Mouse (Mus musculus) embryonic facial prominence, embryonic 13.5 days (tissue): ENCODE measurements around the gene Scrg1. TPM values are rescaled to one million over a fixed set of nuclear protein-coding genes. Genes with fewer than 3 reads are reported as not detected.
A peak's percentile ranks its signal among the peaks of the same experiment; 100 is the strongest.
"Not testable (repeated sequence)": the region's sequence is repeated elsewhere in the genome, so short reads cannot be mapped to it uniquely, and the experiment has no call there.

Experiments used
- ATAC-seq: fragments of 200-750 bp; cut with Nextera tagmentation; 2 replicates; pipeline ENCODE4 v1.8.0; 2017; ENCODE audit warnings: low read depth; ENCODE audit not compliant: insufficient number of reproducible peaks, insufficient read depth, low FRiP score, low TSS enrichment
- H3K27ac ChIP-seq: fragments of 300-500 bp; sonication (generic); 2 replicates; pipeline ENCODE4 v1.5.1; 2015; ENCODE audit warnings: moderate library complexity, mild to moderate bottlenecking, inconsistent platforms
- H3K27me3 ChIP-seq: fragments of 300-500 bp; sonication (generic); 2 replicates; pipeline ENCODE4 v1.6.1; 2015; ENCODE audit warnings: mild to moderate bottlenecking, inconsistent platforms
- H3K36me3 ChIP-seq: fragments of 300-500 bp; sonication (generic); 2 replicates; pipeline ENCODE4 v1.6.1; 2015; ENCODE audit warnings: mild to moderate bottlenecking, inconsistent platforms
- H3K4me1 ChIP-seq: fragments of 300-500 bp; sonication (generic); 2 replicates; pipeline ENCODE4 v1.6.1; 2015; ENCODE audit warnings: inconsistent platforms
- H3K4me2 ChIP-seq: fragments of 300-500 bp; sonication (generic); 2 replicates; pipeline ENCODE4 v1.6.1; 2015; ENCODE audit warnings: moderate library complexity, mild to moderate bottlenecking, inconsistent platforms
- H3K4me3 ChIP-seq: fragments of 300-500 bp; sonication (generic); 2 replicates; pipeline ENCODE4 v1.5.1; 2015; ENCODE audit warnings: mild to moderate bottlenecking, inconsistent platforms
- H3K9ac ChIP-seq: fragments of 300-500 bp; sonication (generic); 2 replicates; pipeline ENCODE4 v1.6.1; 2015; ENCODE audit warnings: mild to moderate bottlenecking, inconsistent platforms
- H3K9me3 ChIP-seq: fragments of 300-500 bp; sonication (generic); 2 replicates; pipeline ENCODE4 v1.6.1; 2016; ENCODE audit warnings: inconsistent platforms
- WGBS: fragments of 180-500 bp; shearing (Covaris S2); methylation state at CpG from one replicate; pipeline ENCODE4 v1.1.7; 2015; ENCODE audit warnings: mixed read lengths; 5-methylcytosine and 5-hydroxymethylcytosine counted together
- polyA plus RNA-seq: library from polyadenylated mRNA; unstranded; fragments of >200 nt; fragmentation: Nextera tagmentation; extraction: Ambion mirVana; gene quantifications from 2 replicates; pipeline ENCODE4 v1.2.1, GENCODE M21; 2015

Gene Scrg1
- polyA plus RNA-seq, 1 experiment from 2014 or later = 6.1 TPM

DNA sequence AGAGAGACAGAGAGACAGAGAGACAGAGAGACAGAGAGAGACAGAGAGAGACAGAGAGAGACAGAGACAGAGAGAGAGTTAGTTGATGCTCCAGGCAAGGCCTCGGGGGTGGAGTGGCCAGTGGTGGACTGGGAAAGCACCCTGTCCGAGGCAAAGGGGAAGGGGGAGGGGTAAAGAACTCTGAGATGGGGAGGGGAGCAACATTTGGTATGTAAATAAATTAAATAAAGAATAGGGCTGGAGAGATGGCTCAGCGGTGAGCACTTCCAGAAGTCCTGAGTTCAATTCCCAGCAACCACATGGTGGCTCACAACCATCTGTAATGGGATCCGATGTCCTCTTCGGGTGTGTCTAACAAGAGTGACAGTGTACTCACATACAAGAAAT is 25.8 kb upstream of the Scrg1 start:
- H3K36me3 ChIP-seq, H3K9me3 ChIP-seq, H3K4me1 ChIP-seq, H3K4me3 ChIP-seq, H3K27ac ChIP-seq, H3K9ac ChIP-seq, ATAC-seq, H3K4me2 ChIP-seq: not testable (repeated sequence)
- WGBS = 61% methylated on average over 5 of the region's 5 CpGs
- H3K27me3 ChIP-seq = peaks cover 25% of the 10 kb centered on the region

DNA sequence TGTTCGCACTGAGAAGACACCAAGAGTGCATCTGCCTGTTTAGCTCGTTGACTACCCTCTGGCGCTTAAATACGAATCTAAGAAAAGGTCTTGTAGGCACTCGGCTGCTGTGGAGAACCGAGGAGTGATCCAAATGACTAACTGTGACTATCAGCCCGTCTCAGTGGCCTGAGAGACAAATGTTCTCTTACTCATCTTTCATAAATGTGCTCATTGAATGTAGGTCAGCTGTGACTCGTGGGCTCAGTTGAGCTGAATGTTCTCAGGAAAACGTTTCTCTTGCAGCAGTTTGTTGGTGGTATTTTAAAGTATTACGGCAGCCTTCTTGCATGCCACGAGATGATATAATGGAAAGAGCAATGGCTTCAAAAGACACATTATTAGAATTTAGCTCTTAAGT is 24.8 kb upstream of the Scrg1 start:
- Histone ChIP-seq H3K36me3 (no peaks in the 10 kb centered on the region), H3K9me3 (no peaks in the 10 kb centered on the region), H3K4me3 (no peak overlapping the region), H3K27ac (no peak overlapping the region), H3K27me3 (peaks cover 22% of the 10 kb centered on the region), H3K9ac (no peak overlapping the region), H3K4me2 (no peak overlapping the region), H3K4me1 (peaks cover 5% of the 10 kb centered on the region)
- 83% methylated on average over 11 of the region's 11 CpGs for WGBS
- no peak for ATAC-seq

DNA sequence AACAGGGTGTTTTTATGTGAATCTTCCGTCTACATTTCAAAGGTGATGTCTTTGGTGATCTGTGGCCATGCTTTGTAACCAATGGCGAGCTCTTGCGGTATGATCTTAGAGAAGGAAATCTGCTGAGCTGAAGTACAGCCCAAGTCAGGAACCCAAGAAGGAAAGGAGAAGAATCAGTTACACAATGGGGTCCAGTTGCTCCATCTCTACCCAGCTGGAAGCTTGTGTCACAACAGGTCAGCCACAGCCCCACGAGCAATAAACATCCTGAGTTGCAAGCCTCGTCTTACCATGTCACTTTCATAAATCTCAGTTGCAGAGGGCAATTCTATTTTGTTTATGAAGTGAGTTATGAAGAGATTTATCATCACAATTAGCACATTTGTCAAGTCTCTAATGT is 22.9 kb upstream of the Scrg1 start:
- 88% methylated on average over 5 of the region's 5 CpGs for WGBS
- Histone ChIP-seq H3K9ac (no peak overlapping the region), H3K9me3 (no peaks in the 10 kb centered on the region), H3K4me2 (no peak overlapping the region), H3K4me1 (peaks cover 11% of the 10 kb centered on the region), H3K27me3 (peaks cover 11% of the 10 kb centered on the region), H3K36me3 (no peaks in the 10 kb centered on the region), H3K27ac (no peak overlapping the region), H3K4me3 (no peak overlapping the region)
- ATAC-seq = no peak

DNA sequence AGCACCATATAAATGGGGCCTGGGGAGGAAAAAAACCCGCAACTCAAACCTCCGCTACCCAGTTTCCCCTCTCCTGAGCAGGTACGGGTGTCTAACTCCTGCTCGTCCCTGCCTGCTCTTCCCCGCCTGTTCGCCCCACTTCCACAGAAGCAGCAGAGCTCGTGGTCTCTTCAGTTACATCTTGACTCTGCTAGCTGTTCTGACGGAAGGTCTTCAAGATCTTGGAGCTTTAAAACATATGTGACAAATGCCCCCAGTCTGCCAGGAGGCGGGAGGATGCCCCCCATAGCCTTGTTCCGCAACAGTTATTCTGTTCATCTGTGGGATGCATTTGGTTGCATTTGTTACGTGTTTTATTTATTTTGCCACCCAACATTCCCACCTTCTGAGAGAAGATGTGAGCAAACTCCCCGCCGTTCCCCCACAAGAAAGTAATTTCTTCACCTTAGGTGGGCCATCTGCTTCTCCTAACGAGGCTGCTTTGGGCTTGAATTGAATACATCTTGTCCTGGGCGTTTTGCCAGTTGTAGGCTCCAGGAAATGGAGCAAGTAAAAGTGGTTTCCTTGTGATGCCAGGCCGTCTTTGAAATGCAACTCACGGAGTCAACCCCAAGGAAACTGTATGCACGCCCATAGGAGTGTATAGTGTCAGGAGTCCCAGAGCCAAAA is 19.8 kb upstream of the Scrg1 start:
- H3K4me2 ChIP-seq = peak overlapping the region; percentile 44

DNA sequence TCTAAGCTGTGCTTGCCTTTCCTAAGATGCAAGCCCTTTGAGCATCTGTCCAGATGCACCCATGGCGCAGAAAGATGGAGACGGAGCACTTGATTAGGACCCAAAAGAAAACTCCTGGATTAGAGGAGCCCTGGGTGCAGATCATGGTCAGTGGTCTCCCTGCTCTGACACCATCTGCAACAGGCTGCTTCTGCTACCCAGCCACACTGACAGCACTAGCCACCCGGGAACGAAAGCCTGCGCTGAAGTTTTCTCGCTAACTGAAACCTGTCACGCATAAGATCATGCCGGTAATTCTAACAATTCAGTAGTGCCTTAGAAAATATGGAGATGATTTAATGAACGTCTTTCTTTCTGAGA is 19.3 kb upstream of the Scrg1 start:
- no peak for ATAC-seq
- peaks cover 11% of the 10 kb centered on the region for H3K4me1 ChIP-seq
- peak overlapping the region; percentile 44; the same call in 1 of the 2 replicates for H3K27ac ChIP-seq
- no peak overlapping the region for H3K4me3 ChIP-seq
- no peaks in the 10 kb centered on the region for H3K27me3 ChIP-seq
- no peak overlapping the region for H3K9ac ChIP-seq
- WGBS = 49% methylated on average over 9 of the region's 9 CpGs
- no peaks in the 10 kb centered on the region for H3K9me3 ChIP-seq
- peak overlapping the region; percentile 44 for H3K4me2 ChIP-seq
- H3K36me3 ChIP-seq = no peaks in the 10 kb centered on the region

More for the DNA sequence above, 19.8 kb upstream of the Scrg1 start:
- 0 out of 2 replicates have a peak, but pooled peaks have one; percentile 69 for ATAC-seq
- Histone ChIP-seq H3K9ac (no peak overlapping the region), H3K4me1 (peaks cover 11% of the 10 kb centered on the region), H3K36me3 (no peaks in the 10 kb centered on the region), H3K4me3 (no peak overlapping the region), H3K9me3 (no peaks in the 10 kb centered on the region), H3K27me3 (no peaks in the 10 kb centered on the region), H3K27ac (peak overlapping the region; percentile 44; the same call in 1 of the 2 replicates)
- WGBS = 37% methylated on average over 18 of the region's 18 CpGs

DNA sequence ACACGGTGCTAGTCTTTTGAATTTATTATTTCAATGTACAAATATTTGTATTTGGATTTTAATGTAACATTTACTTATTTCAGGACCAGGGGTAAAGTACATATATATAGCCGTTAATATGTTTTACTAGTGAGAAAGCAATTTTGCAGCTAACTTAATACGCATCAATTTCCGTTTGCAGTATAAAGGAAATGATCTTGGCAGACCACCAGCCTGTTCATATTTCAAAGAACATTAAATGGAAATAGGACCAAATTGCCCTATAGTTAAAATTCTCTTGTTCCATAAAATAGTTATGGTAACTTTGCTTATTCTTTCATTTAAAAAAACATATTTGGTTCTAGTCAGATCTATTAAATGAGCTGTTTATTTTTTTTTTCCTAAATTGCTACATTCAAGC is 14.6 kb upstream of the Scrg1 start:
- H3K9me3 ChIP-seq = no peaks in the 10 kb centered on the region
- 65% methylated on average over 4 of the region's 4 CpGs for WGBS

DNA sequence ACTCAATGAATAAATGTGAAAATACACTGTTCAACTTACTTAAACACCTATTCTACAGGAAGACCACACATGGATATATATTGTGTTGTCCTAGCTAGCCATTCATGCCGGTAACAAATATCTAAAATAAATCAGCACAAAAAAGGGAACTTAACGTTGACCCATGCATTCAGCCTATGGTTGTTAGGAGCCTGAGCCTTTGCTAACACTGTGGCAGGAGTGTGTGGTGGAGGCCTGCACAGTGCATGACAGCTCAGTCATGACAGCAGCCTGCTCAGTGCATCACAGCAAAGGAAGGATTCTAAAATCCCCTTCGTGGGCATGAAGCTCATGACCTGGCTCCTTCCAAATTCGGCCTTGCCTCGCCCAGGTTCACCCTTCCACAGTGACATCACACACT is 14.2 kb upstream of the Scrg1 start:
- H3K9me3 ChIP-seq = no peaks in the 10 kb centered on the region
- no peaks in the 10 kb centered on the region for H3K27me3 ChIP-seq
- H3K36me3 ChIP-seq = no peaks in the 10 kb centered on the region
- no peak for ATAC-seq
- H3K27ac ChIP-seq = no peak overlapping the region
- no peaks in the 10 kb centered on the region for H3K4me1 ChIP-seq
- H3K4me3 ChIP-seq = no peak overlapping the region
- H3K9ac ChIP-seq = no peak overlapping the region
- WGBS = 82% methylated on average over 5 of the region's 5 CpGs
- no peak overlapping the region for H3K4me2 ChIP-seq

More for the DNA sequence above, 14.6 kb upstream of the Scrg1 start:
- ATAC-seq = no peak
- Histone ChIP-seq H3K27ac (no peak overlapping the region), H3K4me2 (no peak overlapping the region), H3K9ac (no peak overlapping the region), H3K4me3 (no peak overlapping the region), H3K36me3 (no peaks in the 10 kb centered on the region), H3K4me1 (peaks cover 4% of the 10 kb centered on the region), H3K27me3 (no peaks in the 10 kb centered on the region)

DNA sequence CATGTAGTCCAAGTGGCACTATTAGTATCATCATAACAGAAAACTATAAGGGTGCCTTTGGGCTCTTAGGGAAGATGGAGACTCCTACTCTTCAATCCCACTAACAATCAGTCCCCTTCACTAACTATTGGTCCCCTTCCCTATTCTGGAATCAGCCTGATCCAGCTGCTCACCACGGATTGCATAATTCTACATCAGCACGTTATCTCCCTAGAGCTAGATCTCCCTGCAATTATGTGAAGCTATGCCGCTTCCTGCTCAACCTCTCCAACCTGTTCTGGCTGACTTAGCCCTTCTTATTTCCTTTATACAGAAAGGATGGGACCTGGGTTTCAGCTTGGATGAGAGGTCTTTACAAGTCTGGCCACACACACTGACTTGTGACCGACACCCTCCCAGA is 12.4 kb upstream of the Scrg1 start:
- Histone ChIP-seq H3K36me3 (no peaks in the 10 kb centered on the region), H3K9me3 (no peaks in the 10 kb centered on the region), H3K27ac (no peak overlapping the region), H3K4me2 (no peak overlapping the region), H3K4me1 (no peaks in the 10 kb centered on the region), H3K27me3 (no peaks in the 10 kb centered on the region), H3K9ac (no peak overlapping the region), H3K4me3 (no peak overlapping the region)
- ATAC-seq = no peak
- WGBS = 55% methylated on average over 4 of the region's 4 CpGs

DNA sequence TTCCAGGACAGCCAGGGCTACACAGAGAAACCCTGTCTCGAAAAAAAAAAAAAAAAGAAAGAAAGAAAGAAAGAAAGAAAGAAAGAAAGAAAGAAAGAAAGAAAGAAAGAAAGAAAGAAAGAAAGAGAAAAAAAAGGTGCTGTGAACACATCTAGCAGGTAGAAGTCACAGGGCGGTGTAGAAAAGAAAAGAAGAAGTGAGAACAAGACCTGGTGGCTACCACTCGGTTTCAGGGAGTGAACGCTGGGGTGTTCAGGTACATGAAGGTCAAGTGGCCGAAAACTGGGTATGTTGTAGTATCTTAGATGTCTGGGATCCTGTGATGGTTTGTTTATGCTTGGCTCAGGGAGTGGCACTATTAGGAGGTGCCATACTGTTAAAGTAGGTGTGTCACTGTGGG is 9.8 kb upstream of the Scrg1 start:
- not testable (repeated sequence) for ATAC-seq, H3K27ac ChIP-seq, H3K9me3 ChIP-seq, H3K4me1 ChIP-seq, H3K27me3 ChIP-seq, H3K4me2 ChIP-seq, H3K9ac ChIP-seq, H3K4me3 ChIP-seq, H3K36me3 ChIP-seq
- 94% methylated on average over 5 of the region's 5 CpGs for WGBS

DNA sequence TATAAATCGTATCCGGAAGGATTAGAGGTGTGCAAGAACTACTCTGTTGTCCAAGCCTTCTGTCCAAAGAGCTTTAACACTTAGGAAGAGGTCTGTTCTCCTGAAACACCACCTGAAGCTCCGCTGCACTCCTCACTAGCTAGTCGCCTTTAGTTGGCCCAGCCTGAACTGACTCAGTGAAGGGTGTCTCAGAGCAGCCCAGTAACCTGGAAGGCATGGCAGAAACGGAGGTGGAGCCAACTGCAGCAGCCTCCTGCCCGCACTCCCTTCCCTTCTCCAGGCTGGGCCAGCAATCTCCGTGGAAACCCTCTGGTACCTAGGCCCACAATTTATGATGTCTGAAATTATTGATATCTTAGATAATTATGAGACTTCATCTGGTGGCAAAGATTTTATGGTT is 5.0 kb upstream of the Scrg1 start:
- Histone ChIP-seq H3K9me3 (no peaks in the 10 kb centered on the region), H3K27ac (no peak overlapping the region), H3K9ac (no peak overlapping the region), H3K4me1 (no peaks in the 10 kb centered on the region), H3K36me3 (no peaks in the 10 kb centered on the region), H3K4me3 (no peak overlapping the region), H3K27me3 (no peaks in the 10 kb centered on the region), H3K4me2 (no peak overlapping the region)
- WGBS = 78% methylated on average over 7 of the region's 7 CpGs
- no peak for ATAC-seq

DNA sequence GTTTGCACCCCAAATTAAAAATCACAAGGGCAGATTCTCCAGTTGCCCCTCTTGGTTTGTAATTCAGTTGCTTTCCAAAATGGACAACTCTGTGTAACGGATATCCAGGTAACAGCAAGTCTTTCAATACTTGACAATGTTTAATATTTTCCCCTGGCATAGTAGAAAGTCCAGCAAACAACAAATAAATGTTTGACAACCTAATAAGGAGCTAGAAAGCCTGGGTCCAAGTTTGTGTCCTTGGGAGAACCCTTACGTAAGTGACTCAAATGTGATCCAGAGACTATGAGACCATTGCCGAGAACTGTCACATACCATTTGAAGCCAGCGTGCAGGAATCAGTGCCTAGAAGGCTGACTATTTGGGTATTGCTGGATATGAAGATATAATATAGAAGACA is 3.8 kb upstream of the Scrg1 start:
- Histone ChIP-seq H3K4me1 (no peaks in the 10 kb centered on the region), H3K9me3 (no peaks in the 10 kb centered on the region), H3K36me3 (no peaks in the 10 kb centered on the region), H3K9ac (no peak overlapping the region), H3K4me3 (no peak overlapping the region), H3K4me2 (no peak overlapping the region), H3K27me3 (no peaks in the 10 kb centered on the region), H3K27ac (no peak overlapping the region)
- WGBS = 94% methylated on average over 4 of the region's 4 CpGs
- no peak for ATAC-seq

DNA sequence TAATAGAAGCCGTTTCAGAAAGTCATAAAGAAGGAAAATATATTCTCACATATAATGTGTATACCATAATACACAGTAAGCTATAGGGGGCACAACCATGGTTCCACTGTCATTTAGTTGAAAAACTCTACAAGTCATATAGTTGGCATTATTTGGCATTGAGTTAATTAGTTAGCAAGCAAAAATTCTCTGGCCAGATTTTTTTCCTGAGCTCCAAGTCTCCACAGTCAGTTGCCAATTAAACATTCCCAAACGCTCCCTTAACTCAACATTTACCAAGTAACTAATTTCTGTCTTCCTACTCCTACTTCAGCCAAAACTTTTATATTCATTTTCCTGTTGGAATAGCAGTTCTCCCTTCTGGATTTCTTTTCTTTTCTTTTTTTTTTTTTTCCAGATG is 2.4 kb upstream of the Scrg1 start:
- H3K27me3 ChIP-seq = no peaks in the 10 kb centered on the region
- no peaks in the 10 kb centered on the region for H3K4me1 ChIP-seq
- H3K27ac ChIP-seq = no peak overlapping the region
- 85% methylated on average over 2 of the region's 2 CpGs for WGBS
- H3K4me3 ChIP-seq = no peak overlapping the region
- no peak overlapping the region for H3K4me2 ChIP-seq
- H3K9ac ChIP-seq = no peak overlapping the region
- no peaks in the 10 kb centered on the region for H3K36me3 ChIP-seq
- ATAC-seq = no peak
- H3K9me3 ChIP-seq = no peaks in the 10 kb centered on the region
